Mouse (Mus musculus) forebrain, embryonic 16.5 days (tissue): ENCODE data around the gene Pls3. TPM values are rescaled to one million over a fixed set of nuclear protein-coding genes. Genes with fewer than 3 reads are reported as not detected.

Experiments
- ATAC-seq: fragments of 200-750 bp; cut with Nextera tagmentation; 2 replicates; pipeline ENCODE4 v1.8.0; 2017; ENCODE audit warnings: mild to moderate bottlenecking, moderate library complexity
- H3K27ac ChIP-seq: fragments of 300-500 bp; sonication (generic); 2 replicates; pipeline ENCODE4 v1.5.1; 2014; ENCODE audit warnings: low read length, control low read depth
- H3K27me3 ChIP-seq: fragments of 300-500 bp; sonication (generic); replicated peaks from 2 replicates; pipeline ENCODE4 v1.6.1; 2014; ENCODE audit warnings: low read length; ENCODE audit not compliant: control insufficient read depth, insufficient read depth
- H3K36me3 ChIP-seq: fragments of 300-500 bp; sonication (generic); 2 replicates; pipeline ENCODE4 v1.6.1; 2014; ENCODE audit not compliant: control insufficient read depth, insufficient read depth
- H3K4me1 ChIP-seq: fragments of 300-500 bp; sonication (generic); replicated peaks from 2 replicates; pipeline ENCODE4 v1.6.1; 2014; ENCODE audit warnings: low read length; ENCODE audit not compliant: control insufficient read depth, insufficient read depth
- H3K4me2 ChIP-seq: fragments of 300-500 bp; sonication (generic); 2 replicates; pipeline ENCODE4 v1.6.1; 2014; ENCODE audit warnings: mild to moderate bottlenecking, low read length, control low read depth
- H3K4me3 ChIP-seq: fragments of 300-500 bp; sonication (generic); replicated peaks from 2 replicates; pipeline ENCODE4 v1.5.1; 2014; ENCODE audit warnings: mild to moderate bottlenecking, low read length, control low read depth
- H3K9ac ChIP-seq: fragments of 300-500 bp; sonication (generic); replicated peaks from 2 replicates; pipeline ENCODE4 v1.6.1; 2014; ENCODE audit warnings: low read depth, low read length, control low read depth
- H3K9me3 ChIP-seq: fragments of 300-500 bp; sonication (generic); 2 replicates; pipeline ENCODE4 v1.6.1; 2016; ENCODE audit warnings: low read length; ENCODE audit not compliant: control insufficient read depth
- WGBS: fragments of 180-500 bp; shearing (Covaris S2); extraction: QIAGEN DNeasy Blood & Tissue Kit; methylation state at CpG from one replicate; pipeline ENCODE4 v1.1.7; 2014; 5-methylcytosine and 5-hydroxymethylcytosine counted together
- polyA plus RNA-seq: library from polyadenylated mRNA; unstranded; fragments of >200 nt; fragmentation: Nextera tagmentation; extraction: Ambion mirVana; gene quantifications from 2 replicates; pipeline ENCODE4 v1.2.1, GENCODE M21; 2015

The Pls3 gene
- polyA plus RNA-seq, 1 experiment from 2014 or later, result 38.1 TPM

GRCm38 (mm10) chrX:75842835-75843234 is 32.1 kb downstream of the Pls3 start:
- Histone ChIP-seq H3K4me3 (no peak overlapping the region), H3K4me2 (no peak overlapping the region), H3K27me3 (no peaks in the 10 kb centered on the region), H3K27ac (no peak overlapping the region), H3K9ac (no peak overlapping the region), H3K36me3 (no peaks in the 10 kb centered on the region), H3K4me1 (no peaks in the 10 kb centered on the region), H3K9me3 (no peaks in the 10 kb centered on the region)
- no peak for ATAC-seq
- 75% methylated on average over 9 of the region's 9 CpGs for WGBS

GRCm38 (mm10) chrX:75842120-75842519 is 32.9 kb downstream of the Pls3 start:
- no peak overlapping the region for H3K27ac ChIP-seq
- no peaks in the 10 kb centered on the region for H3K4me1 ChIP-seq
- H3K4me2 ChIP-seq, result no peak overlapping the region
- H3K9ac ChIP-seq, result no peak overlapping the region
- H3K9me3 ChIP-seq, result no peaks in the 10 kb centered on the region
- H3K4me3 ChIP-seq, result no peak overlapping the region
- no peak for ATAC-seq
- WGBS, result 79% methylated on average over 2 of the region's 2 CpGs
- H3K36me3 ChIP-seq, result no peaks in the 10 kb centered on the region
- no peaks in the 10 kb centered on the region for H3K27me3 ChIP-seq

DNA sequence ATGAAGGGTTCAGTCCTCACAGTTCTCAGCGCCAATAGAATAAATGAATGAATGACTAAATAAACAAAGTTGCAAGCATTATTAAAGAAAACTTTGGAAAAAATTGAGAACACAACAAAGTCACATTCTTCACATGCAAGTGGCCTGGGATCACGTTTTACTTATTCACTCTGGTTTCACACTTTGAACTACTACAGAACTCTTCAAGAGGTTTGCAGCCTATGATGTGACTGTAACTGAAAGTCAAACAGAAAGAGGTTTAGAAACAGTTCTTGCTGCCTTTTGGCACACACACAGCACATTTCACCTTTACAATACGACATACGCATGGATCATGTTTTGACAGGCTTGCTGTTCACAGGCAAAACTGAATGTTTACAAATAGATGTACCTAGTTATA is 34.7 kb downstream of the Pls3 start:
- H3K27ac ChIP-seq, result no peak overlapping the region
- no peak overlapping the region for H3K4me3 ChIP-seq
- WGBS, result 89% methylated on average over 4 of the region's 4 CpGs
- H3K4me1 ChIP-seq, result no peaks in the 10 kb centered on the region
- H3K9ac ChIP-seq, result no peak overlapping the region
- no peaks in the 10 kb centered on the region for H3K27me3 ChIP-seq
- no peak for ATAC-seq
- H3K9me3 ChIP-seq, result no peaks in the 10 kb centered on the region
- no peak overlapping the region for H3K4me2 ChIP-seq
- H3K36me3 ChIP-seq, result no peaks in the 10 kb centered on the region

DNA sequence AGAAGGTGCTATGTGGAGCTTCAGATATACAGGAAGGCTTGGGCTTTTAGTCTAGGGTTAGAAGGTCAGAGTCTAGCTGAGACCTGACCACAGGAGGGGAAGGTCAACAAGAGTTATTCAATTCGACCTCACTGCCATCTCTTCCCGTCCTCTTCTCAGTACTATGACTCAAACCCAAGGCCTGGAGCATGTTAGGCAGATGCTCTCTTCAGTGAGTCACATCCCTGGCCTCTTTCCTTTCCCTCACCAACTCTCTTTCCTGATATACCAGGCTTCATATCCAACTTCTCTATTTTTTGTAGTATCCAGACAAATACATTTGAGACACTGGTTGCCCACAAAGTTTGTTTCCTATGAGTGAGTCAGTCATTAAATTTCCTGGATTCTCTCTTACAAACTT is 40.1 kb downstream of the Pls3 start:
- Histone ChIP-seq H3K27ac (no peak overlapping the region), H3K36me3 (no peaks in the 10 kb centered on the region), H3K27me3 (no peaks in the 10 kb centered on the region), H3K9me3 (no peaks in the 10 kb centered on the region), H3K9ac (no peak overlapping the region), H3K4me1 (no peaks in the 10 kb centered on the region), H3K4me2 (no peak overlapping the region), H3K4me3 (no peak overlapping the region)
- ATAC-seq, result no peak
- WGBS, result 71% methylated on average over 2 of the region's 2 CpGs

DNA sequence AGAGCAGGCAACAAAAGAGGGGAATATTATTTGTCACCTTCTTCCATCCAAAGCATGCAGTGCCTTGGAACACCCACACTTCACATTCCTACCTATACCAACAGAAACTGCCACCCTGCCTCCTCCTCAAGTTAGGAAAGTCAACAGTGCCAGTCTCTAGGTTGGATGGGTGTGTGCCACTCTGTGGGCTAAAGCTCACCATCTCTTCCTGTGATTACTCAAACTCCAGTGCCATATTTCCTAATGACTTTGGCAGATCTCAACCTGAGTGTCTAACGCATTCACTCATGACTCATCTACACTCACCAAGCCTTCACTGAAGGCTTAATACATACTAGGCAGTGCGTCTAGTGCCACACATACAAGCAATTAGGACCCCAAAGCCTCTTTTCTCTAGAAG is 40.7 kb downstream of the Pls3 start:
- no peak for ATAC-seq
- Histone ChIP-seq H3K27me3 (no peaks in the 10 kb centered on the region), H3K9ac (no peak overlapping the region), H3K4me2 (no peak overlapping the region), H3K36me3 (no peaks in the 10 kb centered on the region), H3K27ac (no peak overlapping the region), H3K4me3 (no peak overlapping the region), H3K4me1 (no peaks in the 10 kb centered on the region), H3K9me3 (no peaks in the 10 kb centered on the region)
- WGBS, result 88% methylated on average over 2 of the region's 2 CpGs

- no peaks in the 10 kb centered on the region for H3K4me1 ChIP-seq
- H3K4me3 ChIP-seq, result no peak overlapping the region
- no peak overlapping the region for H3K9ac ChIP-seq
- H3K36me3 ChIP-seq, result no peaks in the 10 kb centered on the region
- H3K27ac ChIP-seq, result no peak overlapping the region
- 48% methylated on average over 11 of the region's 11 CpGs for WGBS
- no peak overlapping the region for H3K4me2 ChIP-seq
- ATAC-seq, result peak; percentile 45; the same call in 1 of the 2 replicates
- H3K9me3 ChIP-seq, result no peaks in the 10 kb centered on the region
- no peaks in the 10 kb centered on the region for H3K27me3 ChIP-seq
Observed at GRCm38 (mm10) chrX:75833006-75833641, 41.9 kb downstream of the Pls3 start.

- WGBS, result 12% methylated on average over 2 of the region's 2 CpGs
- no peaks in the 10 kb centered on the region for H3K36me3 ChIP-seq
Observed at GRCm38 (mm10) chrX:75829867-75830255, 45.1 kb downstream of the Pls3 start.

GRCm38 (mm10) chrX:75829240-75829866 is 45.6 kb downstream of the Pls3 start:
- 40% methylated on average over 7 of the region's 7 CpGs for WGBS
- Histone ChIP-seq H3K27me3 (no peaks in the 10 kb centered on the region), H3K4me1 (no peaks in the 10 kb centered on the region), H3K27ac (no peak overlapping the region), H3K9ac (no peak overlapping the region), H3K9me3 (no peaks in the 10 kb centered on the region), H3K4me3 (no peak overlapping the region), H3K36me3 (no peaks in the 10 kb centered on the region), H3K4me2 (no peak overlapping the region)
- no peak for ATAC-seq

More at GRCm38 (mm10) chrX:75829867-75830255, 45.1 kb downstream of the Pls3 start:
- Histone ChIP-seq H3K9me3 (no peaks in the 10 kb centered on the region), H3K27ac (no peak overlapping the region), H3K27me3 (no peaks in the 10 kb centered on the region), H3K4me1 (no peaks in the 10 kb centered on the region), H3K4me3 (no peak overlapping the region), H3K9ac (no peak overlapping the region), H3K4me2 (no peak overlapping the region)
- no peak for ATAC-seq

DNA sequence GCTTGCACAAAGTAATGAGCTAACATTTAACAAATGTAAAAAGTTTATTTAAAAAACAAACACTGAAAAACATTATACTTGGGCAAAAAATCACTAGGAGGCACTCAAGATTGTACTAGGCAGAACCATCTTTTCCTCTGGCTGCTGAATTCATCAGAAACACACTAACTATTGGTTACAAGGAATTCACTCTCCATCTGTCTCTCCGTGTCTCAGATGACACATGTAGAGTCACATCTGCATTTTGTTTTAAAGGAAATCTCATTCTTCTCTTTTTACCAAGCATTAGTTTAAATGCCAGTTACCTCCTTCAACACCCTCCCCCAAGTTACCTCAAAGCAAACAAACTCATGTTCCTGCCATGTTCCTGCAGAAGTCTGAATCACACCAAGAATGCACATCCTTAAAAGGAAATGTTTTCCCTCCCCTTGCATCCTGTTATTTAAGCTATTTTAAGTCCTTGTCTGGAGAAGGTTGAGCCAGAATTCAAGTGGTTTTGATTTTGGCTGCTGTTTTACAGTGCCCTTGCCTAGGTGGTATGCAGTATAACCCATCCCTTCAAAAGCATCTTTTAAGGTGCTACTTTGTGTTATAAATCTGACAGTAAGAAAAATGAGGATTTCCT is 56.2 kb downstream of the Pls3 start:
- H3K36me3 ChIP-seq, result no peaks in the 10 kb centered on the region
- no peak overlapping the region for H3K4me2 ChIP-seq
- WGBS, result 69% methylated on average over 1 of the region's 1 CpGs
- H3K9ac ChIP-seq, result no peak overlapping the region
- no peak for ATAC-seq
- no peak overlapping the region for H3K27ac ChIP-seq
- H3K9me3 ChIP-seq, result no peaks in the 10 kb centered on the region
- no peaks in the 10 kb centered on the region for H3K27me3 ChIP-seq
- H3K4me1 ChIP-seq, result no peaks in the 10 kb centered on the region
- H3K4me3 ChIP-seq, result no peak overlapping the region
